7 mouse cellular contexts compared by ENCODE assay signal in genomic region chr16:18387704-18388582, GRCm38 (mm10). TPM values are rescaled to one million over a fixed set of nuclear protein-coding genes. Genes with fewer than 3 reads are reported as not detected.
DNase-seq lines count a peak whose midpoint lies in the region; ATAC-seq lines count a peak whose summit lies in the region.

No protein-coding gene starts in this region.

- peak overlapping the region; percentile 76 for H3K27ac ChIP-seq in neural tube, embryonic 11.5 days (ENCODE audit: low read depth, low read length)
- H3K27ac ChIP-seq in heart, embryonic 15.5 days = peak overlapping the region; percentile 48
- peak overlapping the region; percentile 59 for H3K27ac ChIP-seq in stomach, embryonic 15.5 days

- DNase-seq in neural tube, embryonic 11.5 days (ENCODE audit: low spot score) = no peak
- DNase-seq in neural tube, embryonic 10.5 days (ENCODE audit: extremely low spot score, low spot score) = no peak
- peak; percentile 81 for DNase-seq in liver
- no peak for DNase-seq in right cerebral cortex, postnatal 25 days

- no peak overlapping the region for H3K4me2 ChIP-seq in neural tube, embryonic 11.5 days (ENCODE audit: low read depth)
- no peak overlapping the region for H3K4me2 ChIP-seq in heart, embryonic 15.5 days
- no peak overlapping the region for H3K4me2 ChIP-seq in stomach, embryonic 15.5 days

- 52% methylated on average over 6 of the region's 7 CpGs for WGBS in neural tube, embryonic 11.5 days
- 30% methylated on average over 7 of the region's 7 CpGs for WGBS in heart, embryonic 15.5 days
- WGBS in stomach, embryonic 15.5 days = 36% methylated on average over 6 of the region's 7 CpGs

- H3K9ac ChIP-seq in neural tube, embryonic 11.5 days (ENCODE audit: low read length) = no peak overlapping the region; the same call in 1 of the 2 replicates
- H3K9ac ChIP-seq in heart, embryonic 15.5 days = no peak overlapping the region; the same call in 1 of the 2 replicates
- no peak overlapping the region for H3K9ac ChIP-seq in stomach, embryonic 15.5 days

- no peaks in the 10 kb centered on the region for H3K9me3 ChIP-seq in neural tube, embryonic 11.5 days (ENCODE audit: control insufficient read depth, low read length)
- no peaks in the 10 kb centered on the region for H3K9me3 ChIP-seq in heart, embryonic 15.5 days (replicated peaks)
- H3K9me3 ChIP-seq in stomach, embryonic 15.5 days = no peaks in the 10 kb centered on the region

- no peak for ATAC-seq in neural tube, embryonic 11.5 days (ENCODE audit: insufficient read depth, low FRiP score, low TSS enrichment)
- ATAC-seq in heart, embryonic 15.5 days (replicated peaks; ENCODE audit: insufficient number of reproducible peaks, insufficient read depth, low FRiP score, low read depth) = no peak
- peak; percentile 33 for ATAC-seq in stomach, embryonic 15.5 days (ENCODE audit: insufficient read depth, low FRiP score, low read depth)
- ATAC-seq in cerebellum, adult (ENCODE audit: insufficient number of reproducible peaks, low FRiP score, low TSS enrichment) = no peak

- H3K36me3 ChIP-seq in neural tube, embryonic 11.5 days (ENCODE audit: control insufficient read depth, insufficient read depth, low read length) = no peaks in the 10 kb centered on the region
- no peaks in the 10 kb centered on the region for H3K36me3 ChIP-seq in heart, embryonic 15.5 days
- no peaks in the 10 kb centered on the region for H3K36me3 ChIP-seq in stomach, embryonic 15.5 days

- no peaks in the 10 kb centered on the region for H3K27me3 ChIP-seq in neural tube, embryonic 11.5 days (ENCODE audit: control insufficient read depth, insufficient read depth, low read length)
- no peaks in the 10 kb centered on the region for H3K27me3 ChIP-seq in heart, embryonic 15.5 days
- H3K27me3 ChIP-seq in stomach, embryonic 15.5 days (replicated peaks) = no peaks in the 10 kb centered on the region

- H3K4me1 ChIP-seq in neural tube, embryonic 11.5 days (ENCODE audit: control insufficient read depth, insufficient read depth, low read length) = peaks cover 40% of the 10 kb centered on the region
- peaks cover 47% of the 10 kb centered on the region for H3K4me1 ChIP-seq in heart, embryonic 15.5 days (replicated peaks)
- peaks cover 24% of the 10 kb centered on the region; the same call in 1 of the 2 replicates for H3K4me1 ChIP-seq in stomach, embryonic 15.5 days

- H3K4me3 ChIP-seq in neural tube, embryonic 11.5 days (ENCODE audit: low read depth, low read length) = no peak overlapping the region
- no peak overlapping the region for H3K4me3 ChIP-seq in heart, embryonic 15.5 days
- H3K4me3 ChIP-seq in stomach, embryonic 15.5 days (replicated peaks) = no peak overlapping the region

RNA-seq across cellular contexts. Expression of gene Txnrd2, which starts 38.2 kb away (rescaled TPM):
- polyA plus RNA-seq in neural tube, embryonic 11.5 days (2014; fragmentation: Nextera tagmentation; extraction: Ambion mirVana) = 20.4 TPM in 2 replicates
- polyA plus RNA-seq in heart, embryonic 15.5 days (2015; fragmentation: Nextera tagmentation; extraction: Ambion mirVana) = 35.3 and 37.7 TPM in 2 replicates
- polyA plus RNA-seq in stomach, embryonic 15.5 days (2015; fragmentation: Nextera tagmentation; extraction: Ambion mirVana) = 24.4 and 26.1 TPM in 2 replicates

RNA-seq across cellular contexts. Expression of gene Comt, which starts 38.7 kb away (rescaled TPM):
- 60.8 and 64.0 TPM in 2 replicates for polyA plus RNA-seq in neural tube, embryonic 11.5 days (2014; fragmentation: Nextera tagmentation; extraction: Ambion mirVana)
- polyA plus RNA-seq in heart, embryonic 15.5 days (2015; fragmentation: Nextera tagmentation; extraction: Ambion mirVana) = 113 and 129 TPM in 2 replicates
- 95.5 and 101 TPM in 2 replicates for polyA plus RNA-seq in stomach, embryonic 15.5 days (2015; fragmentation: Nextera tagmentation; extraction: Ambion mirVana)

RNA-seq across cellular contexts. Expression of gene Arvcf, which starts 40.0 kb away (rescaled TPM):
- polyA plus RNA-seq in neural tube, embryonic 11.5 days (2014; fragmentation: Nextera tagmentation; extraction: Ambion mirVana) = 81.6 and 82.2 TPM in 2 replicates
- 28.4 and 40.0 TPM in 2 replicates for polyA plus RNA-seq in heart, embryonic 15.5 days (2015; fragmentation: Nextera tagmentation; extraction: Ambion mirVana)
- polyA plus RNA-seq in stomach, embryonic 15.5 days (2015; fragmentation: Nextera tagmentation; extraction: Ambion mirVana) = 25.3 and 28.7 TPM in 2 replicates

RNA-seq across cellular contexts. Expression of gene Tango2, which starts 40.0 kb away (rescaled TPM):
- polyA plus RNA-seq in neural tube, embryonic 11.5 days (2014; fragmentation: Nextera tagmentation; extraction: Ambion mirVana) = 43.4 and 49.8 TPM in 2 replicates
- 61.4 and 61.5 TPM in 2 replicates for polyA plus RNA-seq in heart, embryonic 15.5 days (2015; fragmentation: Nextera tagmentation; extraction: Ambion mirVana)
- polyA plus RNA-seq in stomach, embryonic 15.5 days (2015; fragmentation: Nextera tagmentation; extraction: Ambion mirVana) = 29.0 and 34.9 TPM in 2 replicates
